Mouse (Mus musculus): ENCODE measurements around the gene Rabl3.

DNA sequence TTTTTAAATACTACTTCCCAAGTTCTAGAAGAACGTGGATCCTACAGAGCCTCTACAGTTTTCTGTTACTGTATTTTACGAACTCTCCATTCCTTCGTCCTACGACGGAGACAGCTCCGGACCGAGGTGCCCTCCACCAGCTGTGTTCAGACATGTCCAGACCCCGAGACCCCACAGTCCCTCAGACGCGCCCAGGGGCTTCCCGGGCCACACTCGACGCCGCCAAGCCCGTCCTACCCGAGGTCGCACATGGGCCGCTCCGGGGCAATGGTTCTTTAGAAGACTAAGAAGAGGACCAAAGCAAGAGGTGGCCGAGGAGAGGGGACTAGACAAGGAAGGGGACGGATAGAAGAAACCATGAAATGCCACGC, 460 bp upstream of the Rabl3 start:
- TF ChIP-seq CTCF (IDR thresholded peaks at IDR 0.05; ENCODE audit: extremely low read depth, insufficient read depth, insufficient read length, insufficient replicate concordance) (no peak), POLR2A (IDR thresholded peaks at IDR 0.05; ENCODE audit: low read depth, low read length) (no peak)
